In genomic region chr1:72225720-72226171, GRCm38 (mm10) we compare ENCODE assay signal across 8 mouse cellular contexts. TPM values are rescaled to one million over a fixed set of nuclear protein-coding genes. Genes with fewer than 3 reads are reported as not detected.
DNase-seq lines count a peak whose midpoint lies in the region; ATAC-seq and TF ChIP-seq lines count a peak whose summit lies in the region.
"Not testable (repeated sequence)": the region's sequence is repeated elsewhere in the genome, so short reads cannot be mapped to it uniquely, and the experiment has no call there.

No protein-coding gene starts in this region.

- not testable (repeated sequence) for H3K27ac ChIP-seq in embryonic facial prominence, embryonic 14.5 days (replicated peaks; ENCODE audit: low read depth, low read length)
- 0 out of 2 replicates have a peak overlapping the region, but pooled peaks have one; percentile 48 for H3K27ac ChIP-seq in limb, embryonic 14.5 days (replicated peaks; ENCODE audit: low read depth, low read length)
- peak overlapping the region; percentile 58 for H3K27ac ChIP-seq in midbrain, embryonic 16.5 days (ENCODE audit: low read length)

- 0 out of 2 replicates have a peak, but pooled peaks have one; percentile 5 for TF ChIP-seq POLR2A in limb, embryonic 14.5 days (IDR thresholded peaks at IDR 0.05; ENCODE audit: borderline replicate concordance, extremely low read depth, insufficient read depth, insufficient read length)

- H3K9ac ChIP-seq in embryonic facial prominence, embryonic 14.5 days (ENCODE audit: low read depth, low read length): peak overlapping the region; percentile 49
- H3K9ac ChIP-seq in limb, embryonic 14.5 days (ENCODE audit: low read depth, low read length, severe bottlenecking): peak overlapping the region; percentile 53
- H3K9ac ChIP-seq in midbrain, embryonic 16.5 days (ENCODE audit: low read depth, low read length): peak overlapping the region; percentile 65

- peak overlapping the region; percentile 44 for H3K4me3 ChIP-seq in embryonic facial prominence, embryonic 14.5 days (ENCODE audit: low read depth, low read length)
- peak overlapping the region; percentile 44 for H3K4me3 ChIP-seq in limb, embryonic 14.5 days (replicated peaks; ENCODE audit: low read length)
- peak overlapping the region; percentile 51 for H3K4me3 ChIP-seq in midbrain, embryonic 16.5 days (ENCODE audit: low read depth, low read length)

- not testable (repeated sequence) for H3K36me3 ChIP-seq in embryonic facial prominence, embryonic 14.5 days (ENCODE audit: control insufficient read depth, insufficient read depth, low read length); limb, embryonic 14.5 days (ENCODE audit: control insufficient read depth, insufficient read depth, low read length); midbrain, embryonic 16.5 days (ENCODE audit: control insufficient read depth, insufficient read depth, low read length)

- peak overlapping the region; percentile 58 for H3K4me2 ChIP-seq in embryonic facial prominence, embryonic 14.5 days (ENCODE audit: low read depth, low read length)
- H3K4me2 ChIP-seq in limb, embryonic 14.5 days (replicated peaks; ENCODE audit: low read depth, low read length, severe bottlenecking): peak overlapping the region; percentile 67
- H3K4me2 ChIP-seq in midbrain, embryonic 16.5 days (ENCODE audit: low read length): peak overlapping the region; percentile 76

- H3K27me3 ChIP-seq in embryonic facial prominence, embryonic 14.5 days (replicated peaks; ENCODE audit: control insufficient read depth, insufficient read depth, low read length): peaks cover 12% of the 10 kb centered on the region
- H3K27me3 ChIP-seq in limb, embryonic 14.5 days (ENCODE audit: control insufficient read depth, insufficient read depth, low read length): peaks cover 16% of the 10 kb centered on the region; the same call in 1 of the 2 replicates
- not testable (repeated sequence) for H3K27me3 ChIP-seq in midbrain, embryonic 16.5 days (ENCODE audit: control insufficient read depth, insufficient read depth, low read depth, low read length)

- WGBS in embryonic facial prominence, embryonic 14.5 days: 1% methylated on average over 14 of the region's 31 CpGs
- under 1% methylated on average over 24 of the region's 31 CpGs for WGBS in limb, embryonic 14.5 days
- under 1% methylated on average over 25 of the region's 31 CpGs for WGBS in midbrain, embryonic 16.5 days

- not testable (repeated sequence) for H3K9me3 ChIP-seq in embryonic facial prominence, embryonic 14.5 days (ENCODE audit: control insufficient read depth, low read length); limb, embryonic 14.5 days (ENCODE audit: control insufficient read depth, low read length); midbrain, embryonic 16.5 days (replicated peaks; ENCODE audit: control insufficient read depth, low read length, poor library complexity, severe bottlenecking)

- DNase-seq in 416B (ENCODE audit: low read depth): peak; percentile 84
- DNase-seq in adrenal gland, postnatal 4 days (ENCODE audit: low spot score in 2 of 2): peak; percentile 36 to 55
- peak; percentile 92 for DNase-seq in embryonic facial prominence, embryonic 14.5 days (ENCODE audit: low spot score)
- DNase-seq in heart, adult 8-10 months (ENCODE audit: low spot score): peak; percentile 70
- peak; percentile 77 to 80 for DNase-seq in kidney, adult 8-10 months
- peak; percentile 85 for DNase-seq in limb, embryonic 14.5 days (ENCODE audit: low spot score)
- peak; percentile 59 to 88 for DNase-seq in spleen, postnatal 10 days (ENCODE audit: low spot score in 2 of 2)

- peak; percentile 90 for ATAC-seq in embryonic facial prominence, embryonic 14.5 days (ENCODE audit: low read depth)
- ATAC-seq in limb, embryonic 14.5 days (ENCODE audit: low FRiP score, low read depth): peak; percentile 86
- ATAC-seq in midbrain, embryonic 16.5 days: peak; percentile 92

- not testable (repeated sequence) for H3K4me1 ChIP-seq in embryonic facial prominence, embryonic 14.5 days (ENCODE audit: control insufficient read depth, insufficient read depth, low read length); limb, embryonic 14.5 days (ENCODE audit: control insufficient read depth, insufficient read depth, low read length); midbrain, embryonic 16.5 days (ENCODE audit: control insufficient read depth, insufficient read depth, low read length)

RNA-seq across cellular contexts. Expression of gene Mreg, which starts 13.6 kb away (rescaled TPM):
- total RNA-seq in adrenal gland, postnatal 4 days (2021): 1 to 10 TPM; 4.1 to 4.5 TPM
- 5.9 and 7.6 TPM in 2 replicates for polyA plus RNA-seq in embryonic facial prominence, embryonic 14.5 days (2014; fragmentation: Nextera tagmentation; extraction: Ambion mirVana)
- total RNA-seq in heart, adult 8-10 months (2022): 10 to 100 TPM; 33.3 to 40.4 (median 37.5) TPM
- polyA plus RNA-seq in limb, embryonic 14.5 days (2012; rRNA removed): 1.1 and 1.5 TPM in 2 replicates
- 3.4 and 4.6 TPM in 2 replicates for polyA plus RNA-seq in limb, embryonic 14.5 days (2014; fragmentation: Nextera tagmentation; extraction: Ambion mirVana)
- polyA plus RNA-seq in midbrain, embryonic 16.5 days (2015; fragmentation: Nextera tagmentation; extraction: Ambion mirVana): 1.6 and 1.9 TPM in 2 replicates

RNA-seq across cellular contexts. Expression of gene Pecr, which starts 58.4 kb away (rescaled TPM):
- 10 to 100 TPM; 37.0 to 38.7 TPM for total RNA-seq in adrenal gland, postnatal 4 days (2021)
- 30.4 and 31.4 TPM in 2 replicates for polyA plus RNA-seq in embryonic facial prominence, embryonic 14.5 days (2014; fragmentation: Nextera tagmentation; extraction: Ambion mirVana)
- 10 to 100 TPM in 3 of 4 experiments, 1 to 10 TPM in 1; 9.5 to 12.4 (median 12.2) TPM for total RNA-seq in heart, adult 8-10 months (2022)
- 20.1 and 20.5 TPM in 2 replicates for polyA plus RNA-seq in limb, embryonic 14.5 days (2012; rRNA removed)
- 29.5 and 31.2 TPM in 2 replicates for polyA plus RNA-seq in limb, embryonic 14.5 days (2014; fragmentation: Nextera tagmentation; extraction: Ambion mirVana)
- polyA plus RNA-seq in midbrain, embryonic 16.5 days (2015; fragmentation: Nextera tagmentation; extraction: Ambion mirVana): 5.9 and 8.3 TPM in 2 replicates

RNA-seq across cellular contexts. Expression of gene Tmem169, which starts 58.4 kb away (rescaled TPM):
- 1 to 10 TPM; 2.5 to 6.1 TPM for total RNA-seq in adrenal gland, postnatal 4 days (2021)
- 4.0 and 4.1 TPM in 2 replicates for polyA plus RNA-seq in embryonic facial prominence, embryonic 14.5 days (2014; fragmentation: Nextera tagmentation; extraction: Ambion mirVana)
- not detected for total RNA-seq in heart, adult 8-10 months (2022)
- polyA plus RNA-seq in limb, embryonic 14.5 days (2012; rRNA removed): 3.8 and 4.0 TPM in 2 replicates
- 3.0 and 4.6 TPM in 2 replicates for polyA plus RNA-seq in limb, embryonic 14.5 days (2014; fragmentation: Nextera tagmentation; extraction: Ambion mirVana)
- 40.8 and 42.5 TPM in 2 replicates for polyA plus RNA-seq in midbrain, embryonic 16.5 days (2015; fragmentation: Nextera tagmentation; extraction: Ambion mirVana)
